Mouse (Mus musculus) gastrocnemius, adult 8-10 months (tissue): ENCODE data around the gene Dot1l. TPM values are rescaled to one million over a fixed set of nuclear protein-coding genes. Genes with fewer than 3 reads are reported as not detected.

ENCODE experiments used
- DNase-seq, 2 experiments: peaks; one replicate each; pipeline ENCODE4 v3.0.0; 2022; ENCODE audit warnings: low spot score in 2 of 2
- total RNA-seq, 4 experiments: library from RNA; stranded (reverse); gene quantifications; 2 replicates each; pipeline ENCODE4 v1.2.4; 2022

Gene Dot1l
- total RNA-seq, 4 experiments from 2014 or later, result 12.4 to 13.8 (median 13.5) TPM

- no peak for DNase-seq
These were observed 37.4 kb downstream of the Dot1l start for GRCm38 (mm10) chr10:80792175-80793032.

GRCm38 (mm10) chr10:80793033-80793784 lies 38.2 kb downstream of the Dot1l start:
- DNase-seq, result no peak

- no peak for DNase-seq
These were observed 38.8 kb downstream of the Dot1l start for GRCm38 (mm10) chr10:80793803-80794202.

- no peak for DNase-seq
These were observed 39.7 kb downstream of the Dot1l start for GRCm38 (mm10) chr10:80794750-80795149.

GRCm38 (mm10) chr10:80796307-80796848 lies 41.4 kb downstream of the Dot1l start:
- DNase-seq, result no peak

- DNase-seq, result no peak
These were observed 42.5 kb downstream of the Dot1l start for GRCm38 (mm10) chr10:80797186-80798149.

GRCm38 (mm10) chr10:80798150-80799006 lies 43.4 kb downstream of the Dot1l start, which contains the start of the genes Sf3a2 and Plekhj1:
Gene Sf3a2 (plus strand): TSS chr10:80798198.
Gene Plekhj1 (minus strand): TSS chr10:80798626.
- peak; percentile 90 to 93 for DNase-seq

- no peak for DNase-seq
These were observed 44.1 kb downstream of the Dot1l start for GRCm38 (mm10) chr10:80799070-80799566.

- no peak for DNase-seq
These were observed 47.4 kb downstream of the Dot1l start for GRCm38 (mm10) chr10:80802204-80802912.

- no peak for DNase-seq
These were observed 48.0 kb downstream of the Dot1l start for GRCm38 (mm10) chr10:80802996-80803395.

- no peak for DNase-seq
These were observed 49.3 kb downstream of the Dot1l start for GRCm38 (mm10) chr10:80804340-80804739.

GRCm38 (mm10) chr10:80804916-80805315 lies 49.9 kb downstream of the Dot1l start, which contains the start of gene Amh:
Gene Amh (plus strand): TSS chr10:80805243.
- DNase-seq, result no peak

GRCm38 (mm10) chr10:80805322-80805721 lies 50.3 kb downstream of the Dot1l start:
- no peak for DNase-seq

GRCm38 (mm10) chr10:80805925-80806324 lies 50.9 kb downstream of the Dot1l start:
- DNase-seq, result peak; percentile 61 to 71

GRCm38 (mm10) chr10:80806341-80807056 lies 51.5 kb downstream of the Dot1l start:
- no peak for DNase-seq

GRCm38 (mm10) chr10:80807057-80807627 lies 52.1 kb downstream of the Dot1l start:
- DNase-seq, result peak; percentile 59 to 83

- DNase-seq, result no peak
These were observed 53.3 kb downstream of the Dot1l start for GRCm38 (mm10) chr10:80808099-80808984.
